Mouse (Mus musculus): Measurements from ENCODE around the gene Fgfr2. TPM values are rescaled to one million over a fixed set of nuclear protein-coding genes. Genes with fewer than 3 reads are reported as not detected.

Gene Fgfr2
- polyA plus RNA-seq, 1 experiment from 2014 or later, result 20.3 TPM

GRCm38 (mm10) chr7:132759405-132759891 lies 363.7 kb downstream of the Fgfr2 start:
- ATAC-seq (replicated peaks; ENCODE audit: extremely low read depth, insufficient read depth, low FRiP score), result no peak
- Histone ChIP-seq H3K4me2 (ENCODE audit: low read depth, low read length) (no peak overlapping the region), H3K27me3 (ENCODE audit: control insufficient read depth, insufficient read depth, low read length) (no peaks in the 10 kb centered on the region), H3K9me3 (replicated peaks; ENCODE audit: control insufficient read depth, low read length) (no peaks in the 10 kb centered on the region), H3K27ac (ENCODE audit: low read length) (no peak overlapping the region), H3K4me1 (ENCODE audit: control insufficient read depth, insufficient read depth, low read length) (peaks cover 10% of the 10 kb centered on the region), H3K4me3 (ENCODE audit: low read length) (no peak overlapping the region), H3K36me3 (ENCODE audit: control insufficient read depth, insufficient read depth) (peaks cover 17% of the 10 kb centered on the region), H3K9ac (ENCODE audit: low read length) (no peak overlapping the region)
- 93% methylated on average over 22 of the region's 22 CpGs for WGBS

GRCm38 (mm10) chr7:132758875-132759274 lies 364.3 kb downstream of the Fgfr2 start:
- Histone ChIP-seq H3K27ac (ENCODE audit: low read length) (no peak overlapping the region), H3K36me3 (ENCODE audit: control insufficient read depth, insufficient read depth) (peaks cover 17% of the 10 kb centered on the region), H3K27me3 (ENCODE audit: control insufficient read depth, insufficient read depth, low read length) (no peaks in the 10 kb centered on the region), H3K9ac (ENCODE audit: low read length) (no peak overlapping the region), H3K4me2 (ENCODE audit: low read depth, low read length) (no peak overlapping the region), H3K4me1 (ENCODE audit: control insufficient read depth, insufficient read depth, low read length) (peaks cover 16% of the 10 kb centered on the region), H3K4me3 (ENCODE audit: low read length) (no peak overlapping the region), H3K9me3 (replicated peaks; ENCODE audit: control insufficient read depth, low read length) (no peaks in the 10 kb centered on the region)
- ATAC-seq (replicated peaks; ENCODE audit: extremely low read depth, insufficient read depth, low FRiP score), result no peak
- 80% methylated on average over 5 of the region's 5 CpGs for WGBS

GRCm38 (mm10) chr7:132756325-132756724 lies 366.8 kb downstream of the Fgfr2 start:
- no peak for ATAC-seq (replicated peaks; ENCODE audit: extremely low read depth, insufficient read depth, low FRiP score)
- WGBS, result 88% methylated on average over 5 of the region's 5 CpGs

GRCm38 (mm10) chr7:132754389-132754750 lies 368.8 kb downstream of the Fgfr2 start:
- no peak overlapping the region for H3K4me3 ChIP-seq (ENCODE audit: low read length)
- WGBS, result 28% methylated on average over 3 of the region's 3 CpGs
- 0 out of 2 replicates have a peak, but pooled peaks have one; percentile 25 for ATAC-seq (replicated peaks; ENCODE audit: extremely low read depth, insufficient read depth, low FRiP score)
- H3K4me1 ChIP-seq (ENCODE audit: control insufficient read depth, insufficient read depth, low read length), result peaks cover 31% of the 10 kb centered on the region
- H3K36me3 ChIP-seq (ENCODE audit: control insufficient read depth, insufficient read depth), result peaks cover 14% of the 10 kb centered on the region
- H3K9me3 ChIP-seq (replicated peaks; ENCODE audit: control insufficient read depth, low read length), result no peaks in the 10 kb centered on the region
- H3K9ac ChIP-seq (ENCODE audit: low read length), result no peak overlapping the region
- H3K27me3 ChIP-seq (ENCODE audit: control insufficient read depth, insufficient read depth, low read length), result no peaks in the 10 kb centered on the region
- H3K27ac ChIP-seq (ENCODE audit: low read length), result peak overlapping the region; percentile 36
- H3K4me2 ChIP-seq (ENCODE audit: low read depth, low read length), result no peak overlapping the region

More at GRCm38 (mm10) chr7:132756325-132756724, 366.8 kb downstream of the Fgfr2 start:
- peaks cover 31% of the 10 kb centered on the region for H3K4me1 ChIP-seq (ENCODE audit: control insufficient read depth, insufficient read depth, low read length)
- no peak overlapping the region for H3K4me2 ChIP-seq (ENCODE audit: low read depth, low read length)
- no peak overlapping the region for H3K27ac ChIP-seq (ENCODE audit: low read length)
- no peak overlapping the region for H3K4me3 ChIP-seq (ENCODE audit: low read length)
- H3K27me3 ChIP-seq (ENCODE audit: control insufficient read depth, insufficient read depth, low read length), result no peaks in the 10 kb centered on the region
- H3K9me3 ChIP-seq (replicated peaks; ENCODE audit: control insufficient read depth, low read length), result no peaks in the 10 kb centered on the region
- H3K36me3 ChIP-seq (ENCODE audit: control insufficient read depth, insufficient read depth), result peaks cover 17% of the 10 kb centered on the region
- no peak overlapping the region for H3K9ac ChIP-seq (ENCODE audit: low read length)

GRCm38 (mm10) chr7:132753518-132754388 lies 369.4 kb downstream of the Fgfr2 start:
- peak overlapping the region; percentile 36; the same call in 1 of the 2 replicates for H3K27ac ChIP-seq (ENCODE audit: low read length)
- H3K4me1 ChIP-seq (ENCODE audit: control insufficient read depth, insufficient read depth, low read length), result peaks cover 31% of the 10 kb centered on the region
- 57% methylated on average over 4 of the region's 4 CpGs for WGBS
- peak overlapping the region; percentile 11; the same call in 1 of the 2 replicates for H3K9ac ChIP-seq (ENCODE audit: low read length)
- no peaks in the 10 kb centered on the region for H3K27me3 ChIP-seq (ENCODE audit: control insufficient read depth, insufficient read depth, low read length)
- no peak overlapping the region for H3K4me3 ChIP-seq (ENCODE audit: low read length)
- ATAC-seq (replicated peaks; ENCODE audit: extremely low read depth, insufficient read depth, low FRiP score), result no peak
- H3K4me2 ChIP-seq (ENCODE audit: low read depth, low read length), result no peak overlapping the region
- H3K9me3 ChIP-seq (replicated peaks; ENCODE audit: control insufficient read depth, low read length), result no peaks in the 10 kb centered on the region
- H3K36me3 ChIP-seq (ENCODE audit: control insufficient read depth, insufficient read depth), result peaks cover 8% of the 10 kb centered on the region

- no peak for ATAC-seq (replicated peaks; ENCODE audit: extremely low read depth, insufficient read depth, low FRiP score)
- H3K4me2 ChIP-seq (ENCODE audit: low read depth, low read length), result no peak overlapping the region
- peak overlapping the region; percentile 55 for H3K27ac ChIP-seq (ENCODE audit: low read length)
Measured at GRCm38 (mm10) chr7:132751716-132752115, 371.4 kb downstream of the Fgfr2 start.

GRCm38 (mm10) chr7:132749504-132749903 lies 373.6 kb downstream of the Fgfr2 start:
- Histone ChIP-seq H3K27me3 (ENCODE audit: control insufficient read depth, insufficient read depth, low read length) (no peaks in the 10 kb centered on the region), H3K36me3 (ENCODE audit: control insufficient read depth, insufficient read depth) (no peaks in the 10 kb centered on the region), H3K9me3 (replicated peaks; ENCODE audit: control insufficient read depth, low read length) (no peaks in the 10 kb centered on the region), H3K4me2 (ENCODE audit: low read depth, low read length) (no peak overlapping the region), H3K9ac (ENCODE audit: low read length) (no peak overlapping the region), H3K4me3 (ENCODE audit: low read length) (no peak overlapping the region), H3K27ac (ENCODE audit: low read length) (no peak overlapping the region), H3K4me1 (ENCODE audit: control insufficient read depth, insufficient read depth, low read length) (peaks cover 22% of the 10 kb centered on the region)
- no peak for ATAC-seq (replicated peaks; ENCODE audit: extremely low read depth, insufficient read depth, low FRiP score)
- 88% methylated on average over 11 of the region's 11 CpGs for WGBS

More at GRCm38 (mm10) chr7:132751716-132752115, 371.4 kb downstream of the Fgfr2 start:
- Histone ChIP-seq H3K9me3 (replicated peaks; ENCODE audit: control insufficient read depth, low read length) (no peaks in the 10 kb centered on the region), H3K36me3 (ENCODE audit: control insufficient read depth, insufficient read depth) (no peaks in the 10 kb centered on the region), H3K27me3 (ENCODE audit: control insufficient read depth, insufficient read depth, low read length) (no peaks in the 10 kb centered on the region), H3K9ac (ENCODE audit: low read length) (no peak overlapping the region), H3K4me1 (ENCODE audit: control insufficient read depth, insufficient read depth, low read length) (peaks cover 31% of the 10 kb centered on the region), H3K4me3 (ENCODE audit: low read length) (no peak overlapping the region)
- 22% methylated on average over 2 of the region's 2 CpGs for WGBS

- 72% methylated on average over 3 of the region's 3 CpGs for WGBS
- 0 out of 2 replicates have a peak, but pooled peaks have one; percentile 28 for ATAC-seq (replicated peaks; ENCODE audit: extremely low read depth, insufficient read depth, low FRiP score)
Measured at GRCm38 (mm10) chr7:132748076-132748769, 374.9 kb downstream of the Fgfr2 start.

GRCm38 (mm10) chr7:132747096-132747495 lies 376.1 kb downstream of the Fgfr2 start:
- H3K4me2 ChIP-seq (ENCODE audit: low read depth, low read length), result no peak overlapping the region
- WGBS, result 66% methylated on average over 6 of the region's 6 CpGs
- no peaks in the 10 kb centered on the region for H3K27me3 ChIP-seq (ENCODE audit: control insufficient read depth, insufficient read depth, low read length)
- no peak overlapping the region for H3K27ac ChIP-seq (ENCODE audit: low read length)
- peaks cover 8% of the 10 kb centered on the region for H3K4me1 ChIP-seq (ENCODE audit: control insufficient read depth, insufficient read depth, low read length)
- H3K4me3 ChIP-seq (ENCODE audit: low read length), result no peak overlapping the region
- H3K9ac ChIP-seq (ENCODE audit: low read length), result no peak overlapping the region
- no peak for ATAC-seq (replicated peaks; ENCODE audit: extremely low read depth, insufficient read depth, low FRiP score)
- H3K9me3 ChIP-seq (replicated peaks; ENCODE audit: control insufficient read depth, low read length), result no peaks in the 10 kb centered on the region
- no peaks in the 10 kb centered on the region; the same call in 1 of the 2 replicates for H3K36me3 ChIP-seq (ENCODE audit: control insufficient read depth, insufficient read depth)

More at GRCm38 (mm10) chr7:132748076-132748769, 374.9 kb downstream of the Fgfr2 start:
- H3K4me3 ChIP-seq (ENCODE audit: low read length), result no peak overlapping the region
- no peak overlapping the region for H3K4me2 ChIP-seq (ENCODE audit: low read depth, low read length)
- no peak overlapping the region for H3K27ac ChIP-seq (ENCODE audit: low read length)
- no peak overlapping the region for H3K9ac ChIP-seq (ENCODE audit: low read length)
- H3K4me1 ChIP-seq (ENCODE audit: control insufficient read depth, insufficient read depth, low read length), result peaks cover 12% of the 10 kb centered on the region
- no peaks in the 10 kb centered on the region for H3K27me3 ChIP-seq (ENCODE audit: control insufficient read depth, insufficient read depth, low read length)
- H3K9me3 ChIP-seq (replicated peaks; ENCODE audit: control insufficient read depth, low read length), result no peaks in the 10 kb centered on the region
- H3K36me3 ChIP-seq (ENCODE audit: control insufficient read depth, insufficient read depth), result no peaks in the 10 kb centered on the region
